Mouse (Mus musculus) testis, adult 2 months (tissue): Measurements from ENCODE around the gene Traf5.

Experiments used
- CTCF ChIP-seq: fragments of 200-500 bp; IDR thresholded peaks from 2 replicates; pipeline ENCODE4 v1.5.1; 2012; ENCODE audit warnings: low read depth, mild to moderate bottlenecking, inconsistent platforms, low read length, moderate library complexity; ENCODE audit not compliant: control insufficient read depth, insufficient read depth, insufficient replicate concordance
- POLR2A ChIP-seq: fragments of 200-500 bp; IDR thresholded peaks from 2 replicates; pipeline ENCODE4 v1.6.1; 2012; ENCODE audit warnings: low read depth, mild to moderate bottlenecking, inconsistent platforms, low read length, moderate library complexity; ENCODE audit not compliant: control insufficient read depth

- TF ChIP-seq CTCF, result no peak
- no peak for TF ChIP-seq POLR2A
Observed at GRCm38 (mm10) chr1:192140313-192140712, 48.0 kb upstream of the Traf5 start.
